Mouse (Mus musculus) layer of hippocampus, adult 2 months (tissue): ENCODE measurements around the gene Mrgprf. TPM values are rescaled to one million over a fixed set of nuclear protein-coding genes. Genes with fewer than 3 reads are reported as not detected.

Source experiments
- DNase-seq, 2 experiments: peaks; one replicate each; pipeline ENCODE4 v3.0.0; 2022; ENCODE audit warnings: low spot score in 2 of 2
- H3K27ac ChIP-seq: fragments of 200-600 bp; 2 replicates; pipeline ENCODE4 v1.8.1; 2022
- H3K4me3 ChIP-seq: fragments of 200-600 bp; 2 replicates; pipeline ENCODE4 v1.8.1; 2022; ENCODE audit warnings: mild to moderate bottlenecking
- CTCF ChIP-seq: fragments of 200-600 bp; conservative IDR thresholded peaks from 2 replicates; pipeline ENCODE4 v1.8.1; 2022; ENCODE audit warnings: antibody characterized with exemption, mild to moderate bottlenecking, moderate library complexity
- total RNA-seq, 2 experiments: library from RNA; stranded (reverse); gene quantifications; 2 replicates each; pipeline ENCODE4 v1.2.3; 2021

The Mrgprf gene
- total RNA-seq, 2 experiments from 2014 or later: 0.42 to 1.4 TPM

DNA sequence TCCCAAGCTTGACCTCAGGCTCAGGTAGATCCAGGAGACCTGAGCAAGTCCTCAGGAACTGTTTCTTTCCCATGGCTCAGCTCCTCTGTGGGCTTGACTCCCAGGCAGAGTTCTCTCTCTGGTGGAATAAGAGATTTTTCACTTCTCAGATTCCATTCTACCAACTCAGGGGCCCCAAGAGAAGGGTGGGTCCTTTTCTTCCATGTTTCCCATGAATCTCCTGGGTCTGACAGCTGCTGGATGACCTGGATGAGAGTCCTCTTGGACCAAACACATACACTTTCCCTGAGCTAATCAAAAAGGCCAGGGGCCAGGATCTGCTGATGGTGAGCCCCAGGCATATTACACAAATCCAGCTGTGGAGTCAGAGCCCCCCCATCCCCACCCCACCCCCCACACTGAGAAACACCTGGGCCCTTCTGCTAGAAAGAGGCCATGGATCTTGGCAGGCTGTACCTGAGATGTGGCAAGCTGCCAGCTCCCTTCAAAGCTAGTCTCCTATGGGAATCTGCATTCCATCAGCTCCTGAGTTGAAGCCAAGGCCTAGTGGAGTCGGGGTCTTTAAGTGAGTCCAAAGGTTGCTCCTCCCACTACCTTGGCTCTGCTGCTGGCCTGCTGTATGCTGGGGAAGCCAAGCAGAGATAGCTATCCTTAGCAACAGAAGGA is 31.9 kb downstream of the Mrgprf start:
- no peak overlapping the region for H3K27ac ChIP-seq
- H3K4me3 ChIP-seq: no peak overlapping the region
- no peak for TF ChIP-seq CTCF
- no peak for DNase-seq

DNA sequence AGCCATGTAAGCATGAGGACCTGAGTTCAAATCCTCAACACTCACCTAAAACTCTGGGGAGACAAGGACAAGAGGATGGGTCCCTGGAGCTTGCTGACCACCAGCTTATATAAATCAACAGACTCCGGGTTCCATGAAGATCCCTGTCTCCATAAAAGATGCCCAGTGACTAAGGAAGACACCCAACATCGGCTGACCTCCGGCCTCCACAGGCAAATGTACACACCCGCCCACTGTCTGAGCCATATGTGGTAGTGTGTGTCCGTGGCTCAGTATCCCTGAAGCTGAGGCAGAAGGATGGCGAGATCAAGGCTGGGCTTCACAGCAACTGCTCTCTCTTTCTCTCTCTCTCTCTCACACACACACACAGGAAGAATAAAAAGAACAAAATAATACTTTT is 33.3 kb downstream of the Mrgprf start:
- no peak overlapping the region for H3K4me3 ChIP-seq
- H3K27ac ChIP-seq: no peak overlapping the region
- TF ChIP-seq CTCF: no peak
- no peak for DNase-seq

GRCm38 (mm10) chr7:145334428-145335027 is 33.9 kb downstream of the Mrgprf start:
- Histone ChIP-seq H3K27ac (no peak overlapping the region), H3K4me3 (no peak overlapping the region)
- TF ChIP-seq CTCF: no peak
- no peak for DNase-seq

- peak in 1 of 2 experiments; percentile 20 for DNase-seq
- Histone ChIP-seq H3K4me3 (no peak overlapping the region), H3K27ac (no peak overlapping the region)
- TF ChIP-seq CTCF: no peak
Measured at GRCm38 (mm10) chr7:145335199-145335598, 34.6 kb downstream of the Mrgprf start.

- no peak overlapping the region for H3K27ac ChIP-seq
- no peak overlapping the region for H3K4me3 ChIP-seq
- no peak for TF ChIP-seq CTCF
- DNase-seq: no peak
Measured at GRCm38 (mm10) chr7:145335616-145336332, 35.1 kb downstream of the Mrgprf start.

DNA sequence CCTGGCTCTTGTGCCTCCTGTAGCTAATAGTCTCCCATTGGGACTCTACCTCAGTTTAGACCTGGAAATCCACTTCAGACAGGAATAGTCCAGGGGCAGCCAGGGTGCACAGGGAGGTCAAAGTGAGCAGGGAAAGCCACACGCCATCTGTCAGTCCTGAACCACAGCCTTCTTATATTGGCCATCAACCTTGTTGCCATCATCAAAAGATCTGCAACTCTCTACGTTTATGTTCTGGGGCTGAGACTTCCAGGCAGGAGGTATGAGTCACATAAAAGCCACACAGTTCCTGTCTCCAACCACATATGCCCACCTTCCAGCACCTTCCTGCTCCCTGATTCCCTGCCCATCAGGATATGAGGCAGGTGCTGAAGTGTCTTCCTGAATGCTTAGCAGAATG is 37.3 kb downstream of the Mrgprf start:
- no peak for DNase-seq
- Histone ChIP-seq H3K27ac (no peak overlapping the region), H3K4me3 (no peak overlapping the region)
- TF ChIP-seq CTCF: no peak

DNA sequence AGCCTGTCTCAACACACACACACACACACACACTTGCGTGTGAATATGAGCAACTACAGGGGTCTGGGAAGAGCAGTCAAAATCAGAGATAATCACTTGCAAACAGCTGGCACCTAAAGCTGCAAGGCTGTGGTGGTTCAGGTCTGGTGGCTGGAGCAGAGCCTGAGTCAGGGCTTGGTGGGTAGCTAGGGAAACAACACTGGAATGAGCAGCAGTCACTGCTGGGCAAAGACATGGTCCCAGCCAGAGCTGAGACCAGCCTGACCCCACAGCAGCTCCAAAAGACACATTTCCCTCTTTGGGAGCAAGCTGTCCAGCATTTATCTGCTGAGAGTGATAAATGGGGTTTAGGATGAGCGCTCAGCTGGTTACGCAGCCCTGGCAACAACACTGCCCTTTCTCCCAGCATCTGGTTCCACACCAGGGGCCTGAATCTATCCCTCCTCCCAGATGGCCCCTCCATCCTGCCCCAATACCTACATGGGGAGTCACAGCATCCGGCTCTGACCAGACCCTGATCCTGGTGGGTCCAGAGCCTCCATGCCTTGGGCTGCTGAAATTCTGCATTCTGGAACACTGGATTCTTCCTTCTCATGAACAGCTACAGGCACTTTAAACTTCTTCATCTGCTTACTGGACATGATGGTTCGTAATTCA is 39.7 kb downstream of the Mrgprf start:
- TF ChIP-seq CTCF: no peak
- H3K27ac ChIP-seq: no peak overlapping the region
- DNase-seq: no peak
- H3K4me3 ChIP-seq: no peak overlapping the region

Other genes starting within 250 kb of the Mrgprf start
- 1 to 10 TPM in 1 of 2 experiments, under 1 TPM in 1; 0.42 to 1.6 TPM for gene 1810010D01Rik, start 92.7 kb upstream of the Mrgprf start, total RNA-seq
- 1 to 10 TPM; 5.8 to 8.3 TPM for gene Tpcn2, start 16.8 kb upstream of the Mrgprf start, total RNA-seq
- not detected for gene Mrgprd, start 14.0 kb downstream of the Mrgprf start, total RNA-seq